Comparison of ENCODE assay signal across 11 mouse cellular contexts in genomic region chr12:15603319-15603718, GRCm38 (mm10).
DNase-seq lines count a peak whose midpoint lies in the region; ATAC-seq lines count a peak whose summit lies in the region.
"Had no signal": no experiment of that assay in that cellular context is flagged by ENCODE, and none has a peak within 500 bp of the region (broad histone marks: within the 10 kb centered on the region; RNA-seq: fewer than 3 reads in every experiment).

No protein-coding gene starts in this region.

- WGBS in hindbrain, embryonic 14.5 days = 51% methylated on average over 5 of the region's 5 CpGs

- DNase-seq in embryo, embryonic 10 days (ENCODE audit: low spot score) = peak; percentile 69
- DNase-seq in hindbrain, embryonic 14.5 days (ENCODE audit: low spot score) = peak; percentile 45
- DNase-seq in mesoderm, embryonic 11.5 days (ENCODE audit: low read depth, low spot score) = peak; percentile 59
- DNase-seq in ovary, adult 18-20 months (ENCODE audit: low spot score) = no peak
- no peak for DNase-seq in adrenal gland, adult 8-10 months
- DNase-seq: right cerebral cortex, postnatal 14 days had no signal

- no peak overlapping the region for H3K4me3 ChIP-seq in hindbrain, embryonic 14.5 days (replicated peaks; ENCODE audit: low read length)
- H3K4me3 ChIP-seq: heart, embryonic 13.5 days had no signal

- no peak overlapping the region for H3K9ac ChIP-seq in hindbrain, embryonic 14.5 days
- H3K9ac ChIP-seq: heart, embryonic 13.5 days had no signal

- ATAC-seq in CD4-positive, CD25-positive, alpha-beta regulatory T cell, adult 4 months = peak; percentile 64
- no peak; the same call in 1 of the 2 replicates for ATAC-seq in hindbrain, embryonic 14.5 days (ENCODE audit: low FRiP score)
- no peak for ATAC-seq in erythroblast, adult 5-6 weeks (replicated peaks; ENCODE audit: low FRiP score, poor library complexity, severe bottlenecking)
- ATAC-seq in granulocyte monocyte progenitor cell, adult 5-6 weeks (replicated peaks; ENCODE audit: poor library complexity, severe bottlenecking) = no peak
- ATAC-seq: intestine, postnatal 0 days had no signal

- H3K4me1 ChIP-seq in hindbrain, embryonic 14.5 days (replicated peaks; ENCODE audit: control insufficient read depth, insufficient read depth, low read length) = peaks cover 11% of the 10 kb centered on the region

- no peaks in the 10 kb centered on the region for H3K36me3 ChIP-seq in hindbrain, embryonic 14.5 days (replicated peaks; ENCODE audit: control insufficient read depth, insufficient read depth)
- H3K36me3 ChIP-seq: heart, embryonic 13.5 days had no signal

- H3K4me2 ChIP-seq in hindbrain, embryonic 14.5 days (replicated peaks) = no peak overlapping the region
- H3K4me2 ChIP-seq: heart, embryonic 13.5 days had no signal

- no peak overlapping the region for H3K27ac ChIP-seq in hindbrain, embryonic 14.5 days
- H3K27ac ChIP-seq: heart, embryonic 13.5 days had no signal

- no peaks in the 10 kb centered on the region for H3K27me3 ChIP-seq in hindbrain, embryonic 14.5 days (ENCODE audit: control insufficient read depth, insufficient read depth, low read length)
- H3K27me3 ChIP-seq: heart, embryonic 13.5 days had no signal

- H3K9me3 ChIP-seq in hindbrain, embryonic 14.5 days (ENCODE audit: control insufficient read depth, low read length) = no peaks in the 10 kb centered on the region
- H3K9me3 ChIP-seq: heart, embryonic 13.5 days had no signal

Comparison
In these comparisons a context has a peak if more than half of its experiments do, and no peak if none do; other contexts are left out.
1. DNase-seq: peak in embryo, embryonic 10 days (single experiment), hindbrain, embryonic 14.5 days (single experiment) and mesoderm, embryonic 11.5 days (single experiment); none in ovary, adult 18-20 months (single experiment) and adrenal gland, adult 8-10 months (single experiment).